Mouse (Mus musculus): ENCODE results near the gene Gdf3.

GRCm38 (mm10) chr6:122612426-122612825 lies 2.5 kb upstream of the Gdf3 start:
- TF ChIP-seq CTCF (IDR thresholded peaks at IDR 0.05; ENCODE audit: low read depth) (no peak), EP300 (IDR thresholded peaks at IDR 0.05; ENCODE audit: low read depth) (no peak)

Measured in heart, postnatal 0 days (tissue).